ENCODE assay signal across 20 mouse cellular contexts in genomic region chr16:72585160-72585813, GRCm38 (mm10).
DNase-seq lines count a peak whose midpoint lies in the region; ATAC-seq lines count a peak whose summit lies in the region.
"Had no signal": no experiment of that assay in that cellular context is flagged by ENCODE, and none has a peak within 500 bp of the region (broad histone marks: within the 10 kb centered on the region; RNA-seq: fewer than 3 reads in every experiment).

No protein-coding gene starts in this region.

- WGBS in hindbrain, embryonic 11.5 days = 69% methylated on average over 3 of the region's 3 CpGs
- WGBS in hindbrain, embryonic 10.5 days = 72% methylated on average over 3 of the region's 3 CpGs
- WGBS in forebrain, embryonic 16.5 days = 34% methylated on average over 3 of the region's 3 CpGs
- WGBS in midbrain, embryonic 13.5 days = 26% methylated on average over 3 of the region's 3 CpGs

- no peak overlapping the region for H3K27ac ChIP-seq in hindbrain, embryonic 11.5 days (ENCODE audit: low read depth, low read length)
- H3K27ac ChIP-seq in hindbrain, embryonic 10.5 days = no peak overlapping the region
- H3K27ac ChIP-seq in forebrain, embryonic 16.5 days (ENCODE audit: low read length) = no peak overlapping the region
- peak overlapping the region; percentile 40; the same call in 1 of the 2 replicates for H3K27ac ChIP-seq in midbrain, embryonic 13.5 days
- H3K27ac ChIP-seq: embryonic facial prominence, embryonic 15.5 days; limb, embryonic 15.5 days; stomach, embryonic 15.5 days had no signal

- H3K4me2 ChIP-seq in hindbrain, embryonic 11.5 days (replicated peaks; ENCODE audit: low read depth, low read length) = no peak overlapping the region
- H3K4me2 ChIP-seq in forebrain, embryonic 16.5 days (ENCODE audit: low read length) = no peak overlapping the region
- no peak overlapping the region for H3K4me2 ChIP-seq in midbrain, embryonic 13.5 days (replicated peaks)
- H3K4me2 ChIP-seq: embryonic facial prominence, embryonic 15.5 days; limb, embryonic 15.5 days; stomach, embryonic 15.5 days had no signal

- no peaks in the 10 kb centered on the region for H3K36me3 ChIP-seq in hindbrain, embryonic 11.5 days (ENCODE audit: control insufficient read depth, insufficient read depth, low read length)
- no peaks in the 10 kb centered on the region for H3K36me3 ChIP-seq in hindbrain, embryonic 10.5 days
- H3K36me3 ChIP-seq in forebrain, embryonic 16.5 days (ENCODE audit: control insufficient read depth, insufficient read depth) = no peaks in the 10 kb centered on the region
- H3K36me3 ChIP-seq in midbrain, embryonic 13.5 days = no peaks in the 10 kb centered on the region
- H3K36me3 ChIP-seq: embryonic facial prominence, embryonic 15.5 days; limb, embryonic 15.5 days; stomach, embryonic 15.5 days had no signal

- no peak overlapping the region for H3K4me3 ChIP-seq in hindbrain, embryonic 11.5 days (ENCODE audit: low read depth, low read length)
- H3K4me3 ChIP-seq in hindbrain, embryonic 10.5 days = no peak overlapping the region
- no peak overlapping the region for H3K4me3 ChIP-seq in forebrain, embryonic 16.5 days (replicated peaks; ENCODE audit: low read length)
- H3K4me3 ChIP-seq in midbrain, embryonic 13.5 days (replicated peaks) = no peak overlapping the region
- H3K4me3 ChIP-seq: embryonic facial prominence, embryonic 15.5 days; limb, embryonic 15.5 days; stomach, embryonic 15.5 days had no signal

- H3K4me1 ChIP-seq in hindbrain, embryonic 11.5 days (replicated peaks; ENCODE audit: control insufficient read depth, insufficient read depth, low read length) = no peaks in the 10 kb centered on the region
- H3K4me1 ChIP-seq in hindbrain, embryonic 10.5 days (replicated peaks) = no peaks in the 10 kb centered on the region
- H3K4me1 ChIP-seq in forebrain, embryonic 16.5 days (replicated peaks; ENCODE audit: control insufficient read depth, insufficient read depth, low read length) = peaks cover 9% of the 10 kb centered on the region
- H3K4me1 ChIP-seq in midbrain, embryonic 13.5 days (replicated peaks) = peaks cover 19% of the 10 kb centered on the region
- H3K4me1 ChIP-seq: embryonic facial prominence, embryonic 15.5 days; limb, embryonic 15.5 days; stomach, embryonic 15.5 days had no signal

- H3K9me3 ChIP-seq in hindbrain, embryonic 11.5 days (ENCODE audit: control insufficient read depth, low read length) = no peaks in the 10 kb centered on the region
- H3K9me3 ChIP-seq in hindbrain, embryonic 10.5 days = no peaks in the 10 kb centered on the region
- no peaks in the 10 kb centered on the region for H3K9me3 ChIP-seq in forebrain, embryonic 16.5 days (ENCODE audit: control insufficient read depth, low read length)
- H3K9me3 ChIP-seq in midbrain, embryonic 13.5 days = no peaks in the 10 kb centered on the region
- H3K9me3 ChIP-seq: embryonic facial prominence, embryonic 15.5 days; limb, embryonic 15.5 days; stomach, embryonic 15.5 days had no signal

- DNase-seq in hindbrain, embryonic 11.5 days (ENCODE audit: low spot score) = no peak
- DNase-seq in hindbrain, embryonic 10.5 days (ENCODE audit: low spot score) = no peak
- DNase-seq in brain, adult 2 months (ENCODE audit: low read depth, low spot score) = peak; percentile 27
- no peak for DNase-seq in urinary bladder, postnatal 25 days (ENCODE audit: low spot score)
- DNase-seq in ovary, adult 18-20 months (ENCODE audit: low spot score) = no peak
- DNase-seq: cerebellum, adult 11 months; gastrocnemius, postnatal 10 days; heart, postnatal 14 days; kidney, postnatal 10 days; lung, adult 18-20 months; right cerebral cortex, adult 18-20 months; spleen, adult 18-20 months; thymus, postnatal 25 days had no signal

- no peaks in the 10 kb centered on the region for H3K27me3 ChIP-seq in hindbrain, embryonic 11.5 days (ENCODE audit: control insufficient read depth, insufficient read depth, low read length)
- no peaks in the 10 kb centered on the region for H3K27me3 ChIP-seq in hindbrain, embryonic 10.5 days (ENCODE audit: insufficient read depth, poor library complexity, severe bottlenecking)
- no peaks in the 10 kb centered on the region for H3K27me3 ChIP-seq in forebrain, embryonic 16.5 days (replicated peaks; ENCODE audit: control insufficient read depth, insufficient read depth, low read length)
- H3K27me3 ChIP-seq in midbrain, embryonic 13.5 days = no peaks in the 10 kb centered on the region
- H3K27me3 ChIP-seq: embryonic facial prominence, embryonic 15.5 days; limb, embryonic 15.5 days; Patski; stomach, embryonic 15.5 days had no signal

- H3K9ac ChIP-seq in hindbrain, embryonic 11.5 days (ENCODE audit: low read depth, low read length) = no peak overlapping the region
- no peak overlapping the region for H3K9ac ChIP-seq in forebrain, embryonic 16.5 days (replicated peaks; ENCODE audit: low read depth, low read length)
- H3K9ac ChIP-seq in midbrain, embryonic 13.5 days (replicated peaks) = no peak overlapping the region
- H3K9ac ChIP-seq: embryonic facial prominence, embryonic 15.5 days; limb, embryonic 15.5 days; stomach, embryonic 15.5 days had no signal

- ATAC-seq in hindbrain, embryonic 11.5 days (ENCODE audit: low FRiP score) = peak; percentile 30; the same call in 1 of the 2 replicates
- ATAC-seq in forebrain, embryonic 16.5 days = peak; percentile 85
- ATAC-seq in midbrain, embryonic 13.5 days = peak; percentile 87
- ATAC-seq: intestine, postnatal 0 days; Patski had no signal

Comparison
In these comparisons a context has a peak if more than half of its experiments do, and no peak if none do; other contexts are left out.
1. ATAC-seq: peak in every context shown above with its lines; median percentile 87 in midbrain, embryonic 13.5 days; 85 in forebrain, embryonic 16.5 days; 30 in hindbrain, embryonic 11.5 days.